Mouse (Mus musculus): Measurements from ENCODE around the gene Iffo2.

The Iffo2 gene

GRCm38 (mm10) chr4:139582903-139583302 lies 52.6 kb downstream of the Iffo2 start:
- peak; percentile 41 for DNase-seq

- DNase-seq, result peak; percentile 27
Observed at GRCm38 (mm10) chr4:139583629-139584245, 53.4 kb downstream of the Iffo2 start.

DNA sequence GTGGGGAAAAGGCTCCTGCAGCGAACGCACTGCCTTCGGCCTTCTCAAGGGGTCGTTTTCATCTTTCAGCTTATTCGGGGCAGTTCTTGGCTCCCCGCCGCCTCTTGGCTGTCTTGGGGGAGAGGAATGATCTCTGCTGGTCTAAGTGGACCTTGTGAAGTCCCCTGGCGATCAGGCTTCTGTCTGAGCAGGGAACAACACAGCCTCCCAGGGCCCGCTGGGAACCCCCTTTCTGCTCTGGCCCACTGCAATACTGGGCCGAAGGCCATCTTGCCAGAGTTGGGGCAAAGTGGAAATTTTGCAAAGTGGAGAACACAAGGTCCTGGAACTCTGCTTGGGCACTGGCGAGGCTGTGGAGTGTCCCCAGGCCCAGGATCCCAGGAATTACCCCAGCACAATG lies 54.4 kb downstream of the Iffo2 start:
- peak; percentile 43 for DNase-seq

DNA sequence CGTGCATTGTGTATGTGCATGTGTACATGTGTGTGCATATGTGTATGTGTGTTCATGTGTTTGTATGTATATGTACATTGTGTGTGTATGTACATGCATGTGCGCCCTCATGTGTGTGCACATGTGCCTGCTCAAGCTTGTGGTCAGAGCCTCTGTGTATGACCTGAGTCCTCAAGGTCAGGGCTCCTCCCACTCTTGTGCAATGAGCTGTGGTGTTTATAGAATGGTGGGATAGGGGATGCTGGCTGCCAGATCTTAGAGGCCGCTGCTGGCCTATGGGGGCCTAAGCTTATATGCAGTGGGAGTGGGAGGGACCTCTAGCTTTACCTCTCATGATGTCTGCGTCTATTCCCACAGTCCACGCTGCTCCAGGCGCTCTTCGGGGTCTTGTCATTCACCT lies 55.4 kb downstream of the Iffo2 start:
- DNase-seq, result peak; percentile 45

DNA sequence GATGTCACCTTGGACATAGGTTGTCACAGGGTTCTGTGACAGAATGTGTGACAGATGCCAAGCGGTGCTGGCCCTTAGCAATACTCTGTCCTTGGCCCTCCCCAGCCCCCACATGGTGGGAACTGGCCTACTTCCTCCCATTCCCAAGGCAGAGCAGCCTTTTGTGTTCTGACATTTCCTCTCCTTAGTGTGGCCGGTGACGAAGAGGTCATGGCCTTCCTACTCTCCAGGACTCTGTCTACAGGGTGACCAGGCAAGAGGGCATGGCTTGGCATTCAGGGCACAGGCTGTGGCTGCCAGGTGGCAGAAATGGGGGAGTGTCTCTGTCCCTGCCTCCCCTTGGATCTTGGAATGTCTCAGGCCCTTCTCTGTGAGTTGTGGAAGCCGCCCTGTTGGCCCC lies 57.0 kb downstream of the Iffo2 start:
- DNase-seq, result no peak

DNA sequence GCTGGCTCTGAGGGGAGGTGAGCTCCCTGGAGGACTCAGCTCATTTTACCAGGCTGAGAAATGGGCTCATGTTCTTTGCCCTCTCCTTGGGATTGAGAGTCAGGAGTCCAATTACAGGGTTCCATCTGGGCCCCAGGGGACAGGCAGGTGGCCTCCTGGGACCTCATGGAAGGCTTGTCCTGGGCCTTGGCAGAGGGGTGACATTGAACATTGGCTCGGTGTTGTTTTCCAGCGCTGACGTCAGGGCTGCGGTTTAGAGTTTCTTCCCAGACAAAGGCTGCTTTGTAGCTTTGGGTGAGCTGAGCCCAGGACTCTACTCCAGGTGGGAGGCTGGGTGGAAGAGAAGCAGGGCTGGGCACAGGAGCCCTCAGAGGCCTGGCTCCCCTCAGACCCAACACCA lies 57.4 kb downstream of the Iffo2 start:
- DNase-seq, result peak; percentile 62

DNA sequence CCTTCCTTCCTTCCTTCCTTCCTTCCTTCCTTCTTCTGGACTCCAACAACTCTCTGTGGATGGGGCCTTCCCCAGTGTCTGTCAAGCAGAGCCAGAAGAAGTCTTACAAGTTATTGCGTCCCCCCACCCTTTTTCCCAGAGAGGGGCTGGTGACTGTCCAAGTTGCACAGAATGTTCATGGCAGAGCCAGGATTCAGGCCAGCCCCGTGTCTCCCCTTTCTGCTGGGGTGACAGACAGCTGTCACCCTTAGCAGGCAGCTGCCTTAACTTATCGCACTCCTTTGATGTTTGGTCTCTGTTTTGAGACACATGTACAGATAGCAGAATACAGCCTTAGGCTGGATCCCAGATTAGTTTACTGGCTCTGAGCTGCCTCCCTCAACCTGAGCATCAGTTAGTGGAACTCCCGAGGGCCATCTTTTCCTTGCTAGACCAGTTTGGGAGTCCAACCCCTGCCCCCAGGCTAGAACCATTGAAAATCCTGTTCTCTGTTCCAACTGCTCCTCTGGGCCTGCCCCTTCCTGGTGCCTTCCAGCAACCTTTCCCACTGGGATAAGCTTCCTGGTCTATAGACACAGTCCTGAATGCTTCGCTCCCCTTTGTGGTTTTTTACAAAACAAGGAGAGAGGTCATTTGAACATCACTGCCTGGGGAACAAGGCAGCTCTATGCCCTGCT lies 59.1 kb downstream of the Iffo2 start:
- DNase-seq, result peak; percentile 54

DNA sequence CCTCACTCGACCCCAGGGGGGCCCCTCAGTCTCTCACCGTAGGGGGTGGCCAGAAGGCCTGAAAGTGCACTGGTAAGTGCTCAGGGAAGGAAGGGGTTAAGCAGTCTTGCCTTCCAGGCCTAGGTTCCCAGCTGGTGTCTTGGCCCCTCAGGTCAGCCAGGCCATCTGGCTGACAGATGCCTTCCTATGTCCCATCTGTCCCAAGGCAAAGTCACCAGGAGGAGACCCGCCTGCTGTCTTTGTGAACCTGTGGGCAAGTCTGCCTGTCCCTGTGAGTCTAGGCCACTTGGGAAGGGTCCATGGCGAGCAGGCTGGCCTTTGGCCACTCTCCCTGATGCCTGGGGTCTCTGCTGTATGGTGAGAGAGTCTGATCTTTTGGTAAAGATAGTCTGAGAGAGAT lies 60.1 kb downstream of the Iffo2 start:
- DNase-seq, result peak; percentile 96

DNA sequence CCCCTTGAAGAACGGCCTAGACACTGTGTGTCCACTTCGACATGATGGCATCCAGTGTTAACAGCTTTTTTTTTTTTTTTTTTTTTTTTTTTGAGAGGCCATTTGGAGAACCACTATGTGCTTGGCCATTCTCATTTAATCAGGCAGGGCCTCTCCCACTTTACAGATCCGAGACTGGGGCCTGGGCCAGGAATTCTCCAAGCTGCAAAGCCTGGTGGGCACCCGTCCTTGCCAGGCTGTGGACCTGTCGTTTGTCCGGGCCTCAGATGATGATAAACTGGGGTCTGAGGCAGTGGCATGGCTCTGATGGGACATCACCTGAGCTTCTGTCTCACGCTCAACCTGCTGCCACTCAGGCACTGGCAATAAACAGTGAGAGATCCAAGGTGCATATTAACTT lies 62.5 kb downstream of the Iffo2 start:
- DNase-seq, result peak; percentile 45

DNA sequence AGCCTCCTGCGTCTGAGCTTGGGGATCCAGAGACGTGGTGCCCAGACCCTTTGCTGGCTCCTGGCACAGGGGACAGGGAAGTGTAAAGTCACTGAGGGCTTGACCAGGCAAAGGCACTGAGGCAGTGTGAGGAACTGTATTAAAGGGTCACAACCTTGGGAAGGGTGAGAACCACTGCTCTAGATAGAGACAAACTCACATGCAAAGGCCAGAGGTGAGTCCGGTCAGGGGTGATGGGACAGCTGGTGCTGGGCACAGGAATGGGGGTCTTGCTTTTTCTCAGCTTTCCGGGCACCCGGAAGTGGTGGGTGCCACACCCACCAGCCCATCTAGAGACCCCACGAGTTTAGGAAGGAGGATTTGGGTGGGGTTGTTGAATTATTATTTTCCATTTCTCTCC lies 63.0 kb downstream of the Iffo2 start:
- peak; percentile 59 for DNase-seq

GRCm38 (mm10) chr4:139594062-139594461 lies 63.7 kb downstream of the Iffo2 start:
- DNase-seq, result peak; percentile 40

- peak; percentile 41 for DNase-seq
Observed at GRCm38 (mm10) chr4:139596715-139597114, 66.4 kb downstream of the Iffo2 start.

GRCm38 (mm10) chr4:139597286-139598284 lies 67.2 kb downstream of the Iffo2 start:
- peak; percentile 62 for DNase-seq

- DNase-seq, result no peak
Observed at GRCm38 (mm10) chr4:139598356-139598755, 68.0 kb downstream of the Iffo2 start.

DNA sequence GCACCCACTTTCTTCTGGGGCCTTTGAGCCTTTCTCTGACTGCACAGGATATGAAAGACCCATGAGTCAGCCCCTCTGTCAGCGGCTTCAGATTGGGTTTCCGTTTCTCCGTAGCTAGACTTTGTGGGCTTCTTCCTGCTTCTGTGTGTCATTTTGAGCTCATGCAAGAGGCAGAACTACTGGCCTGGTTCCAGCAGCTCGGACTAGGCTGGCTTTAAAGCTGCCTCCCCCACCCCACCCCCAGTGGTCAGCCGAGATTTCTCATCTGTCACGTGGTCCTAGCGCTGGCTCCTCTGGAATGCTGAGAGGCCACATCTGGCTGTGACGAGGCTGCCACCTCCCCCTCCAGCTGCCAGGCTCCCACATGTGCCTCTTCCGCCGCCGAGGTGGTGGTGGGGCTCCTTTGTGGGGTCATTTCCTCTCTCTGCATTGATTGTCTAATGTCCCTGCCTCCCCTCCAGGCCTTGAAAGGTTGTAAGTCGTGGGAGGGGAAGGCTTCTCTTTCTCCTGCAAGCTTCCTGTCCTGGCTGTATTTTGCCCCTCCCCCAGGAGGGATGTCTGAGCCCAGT lies 68.7 kb downstream of the Iffo2 start:
- DNase-seq, result peak; percentile 68

DNA sequence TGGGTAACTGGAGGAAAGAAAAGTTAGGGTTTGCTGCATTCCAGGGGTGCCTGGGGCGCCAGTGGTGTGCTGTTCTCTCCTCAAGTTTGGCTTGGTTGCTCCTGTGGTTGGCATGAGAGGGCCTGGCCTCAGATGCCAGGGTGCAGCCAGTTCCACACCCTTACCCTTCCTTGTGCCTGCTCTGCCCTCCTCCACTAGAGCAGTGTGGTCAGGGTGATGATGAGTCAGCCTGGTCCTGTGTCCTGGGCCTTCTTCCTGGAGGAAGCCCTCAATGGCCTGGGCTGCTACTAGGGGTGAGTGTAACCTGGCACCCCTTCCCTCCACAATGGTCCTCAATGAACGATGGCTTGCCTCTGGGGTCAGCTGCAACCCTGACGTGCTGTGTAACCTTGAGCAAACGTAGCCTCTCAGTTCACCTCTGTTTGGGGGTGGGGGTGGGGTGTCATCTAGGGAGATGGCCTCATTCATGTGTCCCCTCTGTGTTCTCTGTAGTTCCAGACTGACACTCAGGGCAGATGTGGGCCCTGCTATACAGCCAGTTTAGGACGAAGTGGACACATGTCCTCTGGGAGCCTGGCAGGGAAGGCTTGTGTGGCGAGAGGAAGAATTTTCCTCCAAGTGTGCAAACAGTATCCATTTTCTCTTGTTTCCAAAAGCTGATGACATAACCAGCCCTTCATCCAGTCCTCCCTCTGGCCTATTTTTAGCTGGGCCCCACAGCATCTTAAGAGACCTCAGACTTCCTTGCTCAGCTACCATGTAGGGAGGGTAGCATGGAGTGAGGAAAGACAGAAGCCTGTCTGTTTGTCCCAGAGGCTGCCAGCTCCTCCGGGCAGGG lies 71.4 kb downstream of the Iffo2 start:
- DNase-seq, result peak; percentile 37

GRCm38 (mm10) chr4:139602357-139603244 lies 72.3 kb downstream of the Iffo2 start, which contains the start of gene Gm21969:
Gene Gm21969 (plus strand): TSS chr4:139603186.
- DNase-seq, result peak; percentile 61

GRCm38 (mm10) chr4:139605216-139605615 lies 74.9 kb downstream of the Iffo2 start:
- DNase-seq, result no peak

- DNase-seq, result no peak
Observed at GRCm38 (mm10) chr4:139606732-139607131, 76.4 kb downstream of the Iffo2 start.

DNA sequence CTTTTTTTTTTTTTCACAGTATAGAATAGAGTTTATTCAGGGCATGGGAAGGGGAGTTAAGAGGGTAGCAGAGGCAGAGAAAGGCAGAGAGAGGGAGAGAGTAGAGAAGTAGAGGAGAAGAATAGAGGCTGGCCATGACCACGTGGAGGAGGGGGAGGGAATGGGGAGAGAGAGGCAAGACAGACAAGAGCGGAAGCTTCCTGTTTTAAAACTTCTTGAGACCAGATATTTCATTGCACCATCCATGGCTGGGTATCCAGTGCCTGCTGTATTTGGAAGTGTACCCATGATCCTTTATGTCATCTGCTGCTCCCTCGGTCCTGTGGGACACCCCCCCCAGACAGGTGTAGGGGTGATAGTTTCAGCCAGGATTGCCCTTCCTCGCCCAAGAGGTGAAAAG lies 78.6 kb downstream of the Iffo2 start:
- DNase-seq, result no peak

DNA sequence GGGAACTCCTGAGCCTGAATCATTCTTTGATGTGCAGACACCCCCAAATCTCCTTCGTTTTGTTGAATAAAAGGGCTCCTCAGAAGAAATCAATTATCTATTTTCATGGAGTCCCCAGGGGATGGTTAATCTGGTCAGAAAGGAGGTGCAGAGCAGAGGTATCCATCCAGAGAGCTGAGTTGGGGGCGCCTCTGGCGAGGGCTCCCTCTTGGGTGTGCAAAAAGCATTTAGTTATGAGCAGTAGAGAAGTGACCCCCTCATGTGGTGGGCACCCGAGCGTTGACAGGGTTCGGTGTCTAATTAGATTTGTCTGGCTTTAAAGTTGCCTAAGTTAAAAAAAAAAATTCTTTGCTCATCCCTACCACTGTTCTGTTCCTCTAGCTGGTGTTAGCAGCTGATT lies 80.6 kb downstream of the Iffo2 start:
- DNase-seq, result no peak
